ENCODE assay signal across 21 mouse cellular contexts in the genomic region with DNA sequence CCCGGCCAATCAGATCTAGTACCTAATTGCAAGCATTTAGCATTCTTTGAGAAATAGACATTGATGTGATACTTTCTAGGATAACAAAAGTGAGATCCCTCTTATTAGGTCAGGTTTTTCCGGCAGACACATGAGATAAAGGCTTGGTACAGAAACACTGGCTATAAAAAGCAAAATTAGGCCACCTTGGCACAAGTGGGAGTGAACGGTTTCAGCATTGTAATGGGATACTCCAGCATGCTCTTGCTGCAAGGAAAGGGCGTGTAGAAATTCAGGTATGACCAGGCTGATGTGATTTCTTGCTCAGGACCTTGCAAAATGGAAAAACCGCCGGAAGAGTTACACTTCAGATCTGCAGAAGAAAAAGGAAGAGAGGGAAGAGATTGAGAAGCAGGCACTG.
DNase-seq lines count a peak whose midpoint lies in the region; ATAC-seq lines count a peak whose summit lies in the region.
"Had no signal": no experiment of that assay in that cellular context is flagged by ENCODE, and none has a peak within 500 bp of the region (broad histone marks: within the 10 kb centered on the region; RNA-seq: fewer than 3 reads in every experiment).

No protein-coding gene starts in this region.

- peaks cover 65% of the 10 kb centered on the region for H3K36me3 ChIP-seq in heart, embryonic 12.5 days
- H3K36me3 ChIP-seq in lung, embryonic 15.5 days: no peaks in the 10 kb centered on the region
- H3K36me3 ChIP-seq in hindbrain, embryonic 16.5 days (ENCODE audit: control insufficient read depth, insufficient read depth, low read length): no peaks in the 10 kb centered on the region
- H3K36me3 ChIP-seq: forebrain, embryonic 10.5 days; forebrain, embryonic 12.5 days had no signal

- no peaks in the 10 kb centered on the region for H3K9me3 ChIP-seq in heart, embryonic 12.5 days (replicated peaks)
- no peaks in the 10 kb centered on the region for H3K9me3 ChIP-seq in lung, embryonic 15.5 days
- no peaks in the 10 kb centered on the region for H3K9me3 ChIP-seq in hindbrain, embryonic 16.5 days (ENCODE audit: control insufficient read depth, low read length)
- H3K9me3 ChIP-seq: embryonic facial prominence, embryonic 13.5 days; forebrain, embryonic 10.5 days; forebrain, embryonic 12.5 days had no signal

- no peaks in the 10 kb centered on the region for H3K27me3 ChIP-seq in heart, embryonic 12.5 days (replicated peaks)
- H3K27me3 ChIP-seq in lung, embryonic 15.5 days: no peaks in the 10 kb centered on the region
- no peaks in the 10 kb centered on the region for H3K27me3 ChIP-seq in hindbrain, embryonic 16.5 days (replicated peaks; ENCODE audit: control insufficient read depth, insufficient read depth, low read length)
- H3K27me3 ChIP-seq: embryonic facial prominence, embryonic 13.5 days; forebrain, embryonic 12.5 days had no signal

- peak; percentile 51 for DNase-seq in gastrocnemius, adult 18-20 months (ENCODE audit: low spot score)
- DNase-seq in gastrocnemius, postnatal 14 days: no peak
- peak; percentile 57 for DNase-seq in heart, adult 11 months
- DNase-seq in lung, postnatal 36 days: no peak
- DNase-seq in gonadal fat pad, adult 2 months (ENCODE audit: low read depth): peak; percentile 64
- DNase-seq: adrenal gland, adult 2 months; adrenal gland, postnatal 10 days; adrenal gland, postnatal 25 days; cerebellum, adult 11 months; cerebellum, adult 18-20 months; cerebellum, adult 8-10 months; cerebellum, postnatal 10 days; cerebellum, postnatal 25 days had no signal

- no peak for ATAC-seq in heart, embryonic 12.5 days (ENCODE audit: insufficient number of reproducible peaks, low FRiP score)
- ATAC-seq in lung, embryonic 15.5 days (ENCODE audit: borderline replicate concordance, extremely low read depth, low FRiP score, low TSS enrichment): no peak
- no peak for ATAC-seq in hindbrain, embryonic 16.5 days
- ATAC-seq: forebrain, embryonic 14.5 days; forebrain, embryonic 16.5 days had no signal

- H3K27ac ChIP-seq in heart, embryonic 12.5 days (ENCODE audit: poor library complexity, severe bottlenecking): no peak overlapping the region
- H3K27ac ChIP-seq in lung, embryonic 15.5 days: peak overlapping the region; percentile 41; the same call in 1 of the 2 replicates
- no peak overlapping the region for H3K27ac ChIP-seq in hindbrain, embryonic 16.5 days (ENCODE audit: low read depth, low read length)
- H3K27ac ChIP-seq: embryonic facial prominence, embryonic 13.5 days; forebrain, embryonic 10.5 days; forebrain, embryonic 12.5 days had no signal

- no peak overlapping the region for H3K4me2 ChIP-seq in heart, embryonic 12.5 days
- no peak overlapping the region for H3K4me2 ChIP-seq in lung, embryonic 15.5 days
- H3K4me2 ChIP-seq in hindbrain, embryonic 16.5 days (ENCODE audit: low read length): no peak overlapping the region
- H3K4me2 ChIP-seq: embryonic facial prominence, embryonic 13.5 days; forebrain, embryonic 12.5 days had no signal

- intact Hi-C loops in gastrocnemius, postnatal 14 days (cut with DNase I; ENCODE audit: low total_unique reads): no loop called here

- peaks cover 31% of the 10 kb centered on the region for H3K4me1 ChIP-seq in heart, embryonic 12.5 days (replicated peaks)
- no peaks in the 10 kb centered on the region for H3K4me1 ChIP-seq in lung, embryonic 15.5 days
- H3K4me1 ChIP-seq in hindbrain, embryonic 16.5 days (ENCODE audit: control insufficient read depth, insufficient read depth, low read depth, low read length): no peaks in the 10 kb centered on the region
- H3K4me1 ChIP-seq: embryonic facial prominence, embryonic 13.5 days; forebrain, embryonic 12.5 days had no signal

- no peak overlapping the region for H3K4me3 ChIP-seq in heart, embryonic 12.5 days
- no peak overlapping the region for H3K4me3 ChIP-seq in lung, embryonic 15.5 days
- no peak overlapping the region for H3K4me3 ChIP-seq in hindbrain, embryonic 16.5 days (ENCODE audit: low read length)
- H3K4me3 ChIP-seq: embryonic facial prominence, embryonic 13.5 days; forebrain, embryonic 10.5 days; forebrain, embryonic 12.5 days had no signal

- no peak overlapping the region for H3K9ac ChIP-seq in heart, embryonic 12.5 days
- H3K9ac ChIP-seq in lung, embryonic 15.5 days: no peak overlapping the region
- H3K9ac ChIP-seq in hindbrain, embryonic 16.5 days (ENCODE audit: low read depth, low read length): no peak overlapping the region
- H3K9ac ChIP-seq: embryonic facial prominence, embryonic 13.5 days; forebrain, embryonic 12.5 days had no signal

- 79% methylated on average over 6 of the region's 6 CpGs for WGBS in heart, embryonic 12.5 days
- 59% methylated on average over 6 of the region's 6 CpGs for WGBS in lung, embryonic 15.5 days
- WGBS in hindbrain, embryonic 16.5 days: 90% methylated on average over 6 of the region's 6 CpGs

Comparison
In these comparisons a context has a peak if more than half of its experiments do, and no peak if none do; other contexts are left out.
1. DNase-seq: peak in gastrocnemius, adult 18-20 months (single experiment), heart, adult 11 months (single experiment) and gonadal fat pad, adult 2 months (single experiment); none in gastrocnemius, postnatal 14 days (single experiment) and lung, postnatal 36 days (single experiment).